Mouse (Mus musculus) E14TG2a.4 (cell line): ENCODE data around the gene Zc3h15.

Experiments used
- CTCF ChIP-seq: conservative IDR thresholded peaks from 2 replicates; pipeline ENCODE4 v1.5.1; 2014; ENCODE audit warnings: low read length
- NANOG ChIP-seq: IDR thresholded peaks from 2 replicates; pipeline ENCODE4 v1.6.1; 2014; ENCODE audit warnings: borderline replicate concordance, low read length, mixed read lengths

- TF ChIP-seq CTCF (no peak), NANOG (no peak)
Observed at GRCm38 (mm10) chr2:83660114-83660513, 15.9 kb downstream of the Zc3h15 start.
